Mouse (Mus musculus): ENCODE results near the gene Tjp3.

- TF ChIP-seq POLR2A (IDR thresholded peaks at IDR 0.05; ENCODE audit: insufficient read depth, low read length) = no peak
- no peak for TF ChIP-seq CTCF (IDR thresholded peaks at IDR 0.05; ENCODE audit: low read depth, low read length)
- TF ChIP-seq EP300 (IDR thresholded peaks at IDR 0.05; ENCODE audit: insufficient read depth, low read depth, low read length) = no peak
Measured at GRCm38 (mm10) chr10:81318589-81319329, 27.4 kb upstream of the Tjp3 start.

Data from ES-Bruce4 (cell line).